Mouse (Mus musculus) frontal cortex, adult 2 months (tissue): ENCODE measurements at regions not wholly inside any gene's neighbourhood (a gene's known extent, or its start where the extent isn't known, plus 50 kb on each side); places are given as distances from the start of the nearest gene placed in this dataset.
A peak's percentile ranks its signal among the peaks of the same experiment; 100 is the strongest.

Experiments used
- DNase-seq, 2 experiments: peaks; one replicate each; pipeline ENCODE4 v3.0.0; 2022; ENCODE audit warnings: low spot score in 1 of 2; ENCODE audit errors: extremely low spot score in 1 of 2

DNA sequence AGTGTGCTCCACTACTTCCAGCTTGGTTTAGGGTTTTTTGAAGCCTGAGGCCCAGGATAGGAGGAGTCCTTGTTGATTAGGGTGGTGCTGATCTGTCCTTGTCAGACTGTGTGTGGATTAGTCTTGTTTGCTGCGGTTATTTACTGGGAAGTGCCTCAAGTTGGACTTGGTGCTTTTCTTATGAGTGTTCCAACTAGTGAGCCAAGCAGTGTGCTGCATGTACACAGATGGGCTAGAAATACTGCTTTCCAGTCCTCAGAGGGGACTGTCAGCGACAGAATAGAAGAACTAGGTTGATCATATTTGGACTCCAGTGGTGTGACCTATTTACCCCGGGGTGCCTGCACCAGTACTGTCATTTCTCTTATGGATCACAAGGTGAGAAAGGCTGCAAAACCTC, 69.1 kb upstream of the Arhgap32 start:
- DNase-seq = no peak

DNA sequence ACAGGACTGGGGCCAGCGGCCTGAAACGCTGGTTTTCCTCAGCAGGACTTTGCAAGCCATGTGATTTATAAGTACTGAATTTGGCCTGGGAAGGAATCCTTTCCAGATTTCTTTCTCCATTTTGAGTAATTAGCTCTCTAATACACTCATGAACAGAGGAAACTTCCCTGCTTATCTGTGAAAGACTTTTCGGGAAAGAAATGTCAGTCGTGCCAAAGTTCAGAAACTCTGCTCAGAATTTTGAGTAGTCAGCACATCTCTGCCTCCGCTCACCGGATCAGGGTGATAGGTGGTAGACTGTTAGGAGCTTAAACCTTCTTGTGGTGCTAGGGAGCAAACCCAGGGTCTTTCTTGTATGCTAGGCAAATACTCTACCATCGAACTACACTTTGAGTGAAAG, 67.0 kb upstream of the Arhgap32 start:
- DNase-seq = no peak

GRCm38 (mm10) chr9:32049546-32049945, 66.4 kb upstream of the Arhgap32 start:
- no peak for DNase-seq

GRCm38 (mm10) chr9:32053886-32054615, 61.9 kb upstream of the Arhgap32 start:
- DNase-seq = no peak

DNA sequence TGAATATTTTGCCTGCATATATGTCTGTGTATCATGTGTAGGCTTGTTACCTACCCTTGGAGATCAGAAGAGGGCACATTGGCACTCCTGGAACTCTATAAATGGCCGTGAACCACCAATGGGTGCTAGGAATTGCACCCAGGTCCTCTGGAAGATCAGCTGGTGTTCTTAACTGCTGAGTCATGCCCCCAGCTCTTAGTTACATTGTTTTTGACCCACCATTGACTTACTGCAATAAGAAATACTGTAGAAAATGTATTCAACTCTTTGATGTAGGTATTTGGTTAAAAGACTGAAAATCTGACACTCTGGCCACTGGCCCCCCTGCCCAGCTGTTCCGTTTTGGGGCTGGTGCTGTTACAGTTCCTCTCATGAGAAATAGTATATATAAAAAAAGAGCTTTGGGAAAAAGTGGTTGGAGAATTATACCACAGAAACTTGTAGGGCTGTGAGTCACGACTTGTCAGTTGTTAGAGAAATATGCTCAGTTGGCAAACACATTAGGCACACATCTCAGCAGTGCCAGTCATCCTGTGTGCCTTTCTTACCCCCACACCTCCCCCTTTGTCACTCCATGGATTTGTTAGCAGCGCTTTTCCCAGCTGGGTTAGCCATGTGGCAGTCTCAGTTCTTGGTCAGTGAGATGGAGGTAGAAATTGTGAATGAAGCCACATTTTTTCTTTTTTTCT, 58.4 kb upstream of the Arhgap32 start:
- DNase-seq = peak; percentile 52 to 72

DNA sequence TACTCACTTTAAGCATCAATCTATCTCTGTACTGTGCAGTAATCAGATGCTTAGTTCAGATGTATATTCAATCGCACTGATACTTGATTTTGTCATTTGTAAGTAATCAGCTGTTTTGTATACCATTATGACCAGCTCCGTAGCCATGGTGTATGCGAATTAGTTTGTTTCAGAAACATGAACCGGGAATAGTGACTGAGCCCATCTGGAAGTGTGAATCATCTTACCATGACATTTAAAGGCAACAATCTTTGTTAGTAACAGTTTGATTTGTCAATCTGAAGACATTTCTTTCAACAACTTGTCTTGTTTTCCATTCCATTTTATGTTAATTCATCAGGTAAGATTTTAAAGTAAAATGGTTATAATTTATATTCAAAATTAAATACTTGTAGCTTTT, 53.2 kb upstream of the Arhgap32 start:
- no peak for DNase-seq

DNA sequence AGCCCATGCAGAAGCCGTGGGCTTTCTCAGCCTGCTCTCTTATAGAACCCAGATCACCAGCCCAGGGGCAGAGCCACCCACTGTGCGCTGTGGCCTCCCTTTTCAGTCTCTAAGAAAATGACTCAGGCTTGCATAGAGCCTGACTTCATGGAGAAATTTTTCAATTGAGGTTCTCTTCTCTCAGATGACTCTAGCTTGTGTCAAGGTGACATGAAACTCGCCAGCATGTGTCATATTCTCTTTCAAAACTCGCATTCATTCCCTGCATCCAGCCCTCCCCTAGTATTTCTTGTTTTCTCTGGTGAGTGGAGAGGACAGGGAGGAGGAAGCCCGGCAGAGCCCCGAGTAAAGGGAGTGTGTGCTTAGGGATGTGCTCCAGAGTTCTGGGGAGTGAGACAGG, 52.4 kb upstream of the Arhgap32 start:
- DNase-seq = no peak

GRCm38 (mm10) chr9:32064007-32064550, 51.9 kb upstream of the Arhgap32 start:
- DNase-seq = peak in 1 of 2 experiments; percentile 54
